Mouse (Mus musculus) embryonic facial prominence, embryonic 13.5 days (tissue): ENCODE measurements around the gene Smap2. TPM values are rescaled to one million over a fixed set of nuclear protein-coding genes. Genes with fewer than 3 reads are reported as not detected.

Source experiments
- ATAC-seq: fragments of 200-750 bp; cut with Nextera tagmentation; 2 replicates; pipeline ENCODE4 v1.8.0; 2017; ENCODE audit warnings: low read depth; ENCODE audit not compliant: insufficient number of reproducible peaks, insufficient read depth, low FRiP score, low TSS enrichment
- H3K27ac ChIP-seq: fragments of 300-500 bp; sonication (generic); 2 replicates; pipeline ENCODE4 v1.5.1; 2015; ENCODE audit warnings: moderate library complexity, mild to moderate bottlenecking, inconsistent platforms
- H3K27me3 ChIP-seq: fragments of 300-500 bp; sonication (generic); 2 replicates; pipeline ENCODE4 v1.6.1; 2015; ENCODE audit warnings: mild to moderate bottlenecking, inconsistent platforms
- H3K36me3 ChIP-seq: fragments of 300-500 bp; sonication (generic); 2 replicates; pipeline ENCODE4 v1.6.1; 2015; ENCODE audit warnings: mild to moderate bottlenecking, inconsistent platforms
- H3K4me1 ChIP-seq: fragments of 300-500 bp; sonication (generic); 2 replicates; pipeline ENCODE4 v1.6.1; 2015; ENCODE audit warnings: inconsistent platforms
- H3K4me2 ChIP-seq: fragments of 300-500 bp; sonication (generic); 2 replicates; pipeline ENCODE4 v1.6.1; 2015; ENCODE audit warnings: moderate library complexity, mild to moderate bottlenecking, inconsistent platforms
- H3K4me3 ChIP-seq: fragments of 300-500 bp; sonication (generic); 2 replicates; pipeline ENCODE4 v1.5.1; 2015; ENCODE audit warnings: mild to moderate bottlenecking, inconsistent platforms
- H3K9ac ChIP-seq: fragments of 300-500 bp; sonication (generic); 2 replicates; pipeline ENCODE4 v1.6.1; 2015; ENCODE audit warnings: mild to moderate bottlenecking, inconsistent platforms
- H3K9me3 ChIP-seq: fragments of 300-500 bp; sonication (generic); 2 replicates; pipeline ENCODE4 v1.6.1; 2016; ENCODE audit warnings: inconsistent platforms
- WGBS: fragments of 180-500 bp; shearing (Covaris S2); methylation state at CpG from one replicate; pipeline ENCODE4 v1.1.7; 2015; ENCODE audit warnings: mixed read lengths; 5-methylcytosine and 5-hydroxymethylcytosine counted together
- polyA plus RNA-seq: library from polyadenylated mRNA; unstranded; fragments of >200 nt; fragmentation: Nextera tagmentation; extraction: Ambion mirVana; gene quantifications from 2 replicates; pipeline ENCODE4 v1.2.1, GENCODE M21; 2015

Gene Smap2
- polyA plus RNA-seq, 1 experiment from 2014 or later: 13.7 TPM

DNA sequence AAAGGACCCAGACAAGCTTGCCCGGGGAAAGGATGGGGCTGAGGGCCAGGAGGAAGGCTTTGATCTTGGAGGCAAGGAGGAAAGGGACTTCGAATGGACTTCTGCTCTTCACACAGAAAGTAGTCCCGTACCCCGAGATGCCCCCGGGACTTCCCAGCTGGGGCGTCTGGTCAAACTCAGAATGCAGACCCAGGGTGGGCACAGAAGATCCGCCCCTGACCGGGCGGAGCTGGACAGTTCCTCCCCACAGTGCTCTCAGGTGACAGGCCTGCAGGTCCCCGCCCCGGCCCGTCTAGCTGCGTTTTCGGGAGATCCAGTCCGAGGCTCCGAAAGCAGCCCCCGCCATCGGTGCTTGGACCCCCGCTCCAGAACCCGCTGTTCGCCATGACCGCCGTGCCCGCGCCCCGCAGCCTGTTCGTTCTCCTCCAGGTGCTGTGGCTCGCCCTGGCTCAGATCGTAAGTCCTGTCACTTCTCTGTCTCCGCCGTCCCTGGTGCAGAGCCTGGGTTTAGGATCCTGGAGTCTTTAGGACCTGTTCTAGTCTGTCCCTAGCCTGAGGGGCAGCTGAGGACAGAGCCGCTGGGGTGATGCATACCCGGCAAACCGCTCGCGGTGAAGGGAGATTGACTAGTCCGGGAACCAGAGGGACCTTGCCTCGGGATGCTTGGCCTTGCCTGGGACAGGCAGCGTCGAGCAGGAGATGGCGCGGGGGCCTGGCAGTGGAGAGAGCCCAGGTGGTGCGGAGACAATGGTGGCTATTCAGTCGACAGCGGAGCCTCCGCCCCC is 22.5 kb upstream of the Smap2 start, which contains the start of gene Col9a2:
Gene Col9a2 (plus strand): TSS at position 55 of the 785 bp plus-strand sequence.
- H3K4me3 ChIP-seq: peak within 1 kb of the TSS; percentile 52
- no peak for ATAC-seq
- peak within 1 kb of the TSS; percentile 79 for H3K4me2 ChIP-seq
- WGBS: 2% methylated on average over 46 of the region's 46 CpGs
- H3K27me3 ChIP-seq: peaks cover 31% of the 10 kb centered on the region
- H3K36me3 ChIP-seq: peaks cover 7% of the 10 kb centered on the region; the same call in 1 of the 2 replicates
- H3K27ac ChIP-seq: peak within 1 kb of the TSS; percentile 93
- H3K9me3 ChIP-seq: no peaks in the 10 kb centered on the region
- H3K9ac ChIP-seq: peak within 1 kb of the TSS; percentile 75
- peaks cover 34% of the 10 kb centered on the region for H3K4me1 ChIP-seq

- Histone ChIP-seq H3K9ac (no peak overlapping the region), H3K4me1 (no peaks in the 10 kb centered on the region), H3K27me3 (peaks cover 3% of the 10 kb centered on the region), H3K4me3 (no peak overlapping the region), H3K36me3 (no peaks in the 10 kb centered on the region), H3K27ac (no peak overlapping the region), H3K4me2 (no peak overlapping the region), H3K9me3 (no peaks in the 10 kb centered on the region)
- ATAC-seq: no peak
- WGBS: 71% methylated on average over 2 of the region's 2 CpGs
These were observed 16.0 kb upstream of the Smap2 start for GRCm38 (mm10) chr4:121033006-121033405.

- WGBS: 56% methylated on average over 4 of the region's 4 CpGs
- Histone ChIP-seq H3K27me3 (no peaks in the 10 kb centered on the region), H3K9ac (no peak overlapping the region), H3K36me3 (no peaks in the 10 kb centered on the region), H3K4me1 (no peaks in the 10 kb centered on the region), H3K27ac (no peak overlapping the region), H3K4me3 (no peak overlapping the region), H3K4me2 (no peak overlapping the region), H3K9me3 (no peaks in the 10 kb centered on the region)
- ATAC-seq: no peak
These were observed 14.4 kb upstream of the Smap2 start for GRCm38 (mm10) chr4:121031440-121031839.

- ATAC-seq: no peak
- 70% methylated on average over 3 of the region's 3 CpGs for WGBS
- no peaks in the 10 kb centered on the region for H3K27me3 ChIP-seq
These were observed 12.6 kb upstream of the Smap2 start for GRCm38 (mm10) chr4:121029632-121030031.

DNA sequence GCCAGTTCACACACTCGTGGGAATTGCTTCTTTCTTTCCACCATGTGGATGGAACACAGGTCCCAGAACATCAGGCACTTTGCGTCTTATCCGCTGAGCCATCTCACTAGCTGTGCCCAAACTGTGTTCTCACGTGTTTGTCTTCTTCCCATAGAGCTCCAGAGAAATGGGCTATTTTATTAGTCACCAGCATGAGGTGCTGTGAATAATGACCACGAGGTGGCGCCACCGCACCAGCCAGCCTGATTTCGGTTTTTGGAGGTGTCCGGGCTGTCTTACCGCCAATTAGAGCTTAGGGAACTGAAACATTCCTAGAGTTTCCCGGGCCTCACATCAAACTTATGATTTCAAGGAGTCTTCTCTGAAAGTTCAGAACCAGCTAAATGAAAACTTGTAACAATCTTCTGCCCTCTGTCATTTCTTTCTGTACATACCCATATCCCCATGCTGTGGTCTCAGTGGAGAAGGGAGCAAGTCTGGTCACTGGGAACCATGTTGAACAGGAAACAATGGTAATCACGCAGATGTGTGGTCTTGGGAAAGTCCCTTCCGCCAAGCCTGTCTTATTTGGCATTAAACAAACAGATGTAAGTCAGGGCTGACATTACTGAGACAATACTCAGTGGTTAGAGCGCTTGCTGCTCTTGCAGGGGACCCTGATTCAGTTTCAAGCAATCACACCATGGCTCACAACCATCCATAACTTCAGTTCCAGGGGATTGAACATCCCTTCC is 11.8 kb upstream of the Smap2 start:
- no peak for ATAC-seq
- Histone ChIP-seq H3K27me3 (no peaks in the 10 kb centered on the region), H3K36me3 (no peaks in the 10 kb centered on the region), H3K9ac (no peak overlapping the region), H3K4me2 (no peak overlapping the region), H3K4me1 (no peaks in the 10 kb centered on the region), H3K27ac (no peak overlapping the region), H3K9me3 (no peaks in the 10 kb centered on the region), H3K4me3 (no peak overlapping the region)
- 26% methylated on average over 14 of the region's 14 CpGs for WGBS

More at GRCm38 (mm10) chr4:121029632-121030031, 12.6 kb upstream of the Smap2 start:
- no peak overlapping the region for H3K9ac ChIP-seq
- no peaks in the 10 kb centered on the region for H3K4me1 ChIP-seq
- no peak overlapping the region for H3K4me2 ChIP-seq
- no peaks in the 10 kb centered on the region for H3K36me3 ChIP-seq
- no peak overlapping the region for H3K4me3 ChIP-seq
- no peaks in the 10 kb centered on the region for H3K9me3 ChIP-seq
- H3K27ac ChIP-seq: no peak overlapping the region

DNA sequence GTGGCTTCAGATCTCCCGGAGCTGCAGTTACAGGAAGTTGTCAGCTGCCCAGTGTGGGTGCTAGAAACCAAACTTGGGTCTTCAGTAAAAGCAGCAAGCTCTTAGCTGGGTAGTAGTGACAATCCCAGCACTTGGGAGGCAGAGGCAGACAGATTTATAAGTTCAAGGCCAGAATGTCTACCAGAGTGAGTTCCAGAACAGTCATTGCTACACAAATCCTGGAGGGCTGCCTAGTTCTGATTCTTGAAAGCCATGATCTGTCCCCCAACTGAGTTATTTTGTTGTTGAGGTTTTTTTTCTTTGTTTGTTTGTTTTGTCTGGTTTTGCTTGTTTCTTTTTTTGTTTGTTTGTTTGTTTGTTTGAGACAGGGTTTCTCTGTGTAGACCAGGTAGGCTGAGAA is 11.1 kb upstream of the Smap2 start:
- H3K9me3 ChIP-seq: no peaks in the 10 kb centered on the region
- H3K27ac ChIP-seq: no peak overlapping the region
- H3K9ac ChIP-seq: no peak overlapping the region
- H3K4me2 ChIP-seq: no peak overlapping the region
- 53% methylated on average over 1 of the region's 1 CpGs for WGBS
- no peaks in the 10 kb centered on the region for H3K27me3 ChIP-seq
- H3K4me3 ChIP-seq: no peak overlapping the region
- no peaks in the 10 kb centered on the region for H3K4me1 ChIP-seq
- H3K36me3 ChIP-seq: no peaks in the 10 kb centered on the region
- no peak for ATAC-seq

- Histone ChIP-seq H3K9ac (no peak overlapping the region), H3K9me3 (no peaks in the 10 kb centered on the region), H3K36me3 (no peaks in the 10 kb centered on the region), H3K4me2 (no peak overlapping the region), H3K27me3 (no peaks in the 10 kb centered on the region), H3K27ac (no peak overlapping the region), H3K4me3 (no peak overlapping the region), H3K4me1 (no peaks in the 10 kb centered on the region)
- WGBS: 67% methylated on average over 2 of the region's 2 CpGs
- ATAC-seq: no peak
These were observed 8.6 kb upstream of the Smap2 start for GRCm38 (mm10) chr4:121025681-121026080.

GRCm38 (mm10) chr4:121023941-121024340 is 6.9 kb upstream of the Smap2 start:
- H3K36me3 ChIP-seq: no peaks in the 10 kb centered on the region
- no peak overlapping the region for H3K9ac ChIP-seq
- 85% methylated on average over 2 of the region's 2 CpGs for WGBS
- H3K4me2 ChIP-seq: no peak overlapping the region
- no peak overlapping the region for H3K27ac ChIP-seq
- H3K27me3 ChIP-seq: no peaks in the 10 kb centered on the region
- 0 out of 2 replicates have a peak, but pooled peaks have one; percentile 26 for ATAC-seq
- no peaks in the 10 kb centered on the region for H3K9me3 ChIP-seq
- H3K4me1 ChIP-seq: no peaks in the 10 kb centered on the region
- H3K4me3 ChIP-seq: no peak overlapping the region

GRCm38 (mm10) chr4:121023464-121023863 is 6.4 kb upstream of the Smap2 start:
- H3K4me2 ChIP-seq: no peak overlapping the region
- H3K9ac ChIP-seq: no peak overlapping the region
- no peaks in the 10 kb centered on the region for H3K36me3 ChIP-seq
- no peak overlapping the region for H3K27ac ChIP-seq
- no peak overlapping the region for H3K4me3 ChIP-seq
- 85% methylated on average over 7 of the region's 7 CpGs for WGBS
- no peaks in the 10 kb centered on the region for H3K27me3 ChIP-seq
- ATAC-seq: no peak
- no peaks in the 10 kb centered on the region for H3K9me3 ChIP-seq
- no peaks in the 10 kb centered on the region for H3K4me1 ChIP-seq

GRCm38 (mm10) chr4:121021911-121022310 is 4.9 kb upstream of the Smap2 start:
- no peak overlapping the region for H3K4me3 ChIP-seq
- H3K27me3 ChIP-seq: no peaks in the 10 kb centered on the region
- H3K36me3 ChIP-seq: no peaks in the 10 kb centered on the region
- H3K4me1 ChIP-seq: peaks cover 4% of the 10 kb centered on the region; the same call in 1 of the 2 replicates
- ATAC-seq: no peak
- no peak overlapping the region for H3K27ac ChIP-seq
- H3K9me3 ChIP-seq: no peaks in the 10 kb centered on the region
- no peak overlapping the region for H3K9ac ChIP-seq
- H3K4me2 ChIP-seq: no peak overlapping the region

DNA sequence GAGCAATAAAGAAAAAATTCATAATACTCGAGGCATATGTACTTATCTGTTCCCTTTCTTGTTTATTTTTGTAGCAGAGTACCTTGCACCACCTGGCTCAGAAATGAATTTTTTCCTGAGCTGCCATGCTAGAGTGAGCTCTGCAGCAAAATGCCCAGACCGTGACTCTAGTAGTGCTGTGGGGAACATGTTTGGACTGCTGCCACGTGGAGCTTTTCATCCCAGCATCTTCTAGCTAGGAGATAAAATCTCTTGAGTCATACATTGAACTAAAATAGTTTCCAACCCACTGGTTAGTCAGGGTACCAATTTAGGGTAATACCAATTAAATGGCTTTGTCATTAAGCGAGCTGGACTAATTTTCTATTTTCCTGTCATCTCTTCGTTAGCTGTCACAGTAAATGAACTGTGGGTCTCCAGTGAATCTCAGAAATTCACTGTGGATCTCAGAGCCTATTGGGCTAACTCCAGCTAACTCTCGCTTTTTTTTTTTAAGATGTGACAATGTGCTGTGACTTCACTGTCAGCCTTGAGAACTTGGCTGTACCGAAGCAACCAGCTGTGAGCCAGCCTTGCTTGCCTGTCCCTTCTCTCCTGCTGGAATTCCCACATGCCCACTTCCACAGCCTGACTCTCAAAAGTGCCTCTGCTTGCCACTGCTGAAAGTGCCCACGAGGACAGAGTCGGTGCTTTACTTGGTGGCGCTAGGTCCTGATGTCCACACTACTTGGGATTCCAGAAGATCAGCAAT is 3.2 kb upstream of the Smap2 start:
- Histone ChIP-seq H3K4me1 (peaks cover 11% of the 10 kb centered on the region), H3K27ac (no peak overlapping the region), H3K27me3 (no peaks in the 10 kb centered on the region), H3K4me3 (no peak overlapping the region), H3K36me3 (no peaks in the 10 kb centered on the region), H3K9ac (no peak overlapping the region), H3K4me2 (no peak overlapping the region), H3K9me3 (no peaks in the 10 kb centered on the region)
- no peak for ATAC-seq
- WGBS: 67% methylated on average over 10 of the region's 10 CpGs
